Mouse (Mus musculus): Measurements from ENCODE around the gene Fndc11.

Fndc11 gene

GRCm38 (mm10) chr2:181220361-181220760 is 548 bp downstream of the Fndc11 start:
- no peak for DNase-seq (ENCODE audit: low read depth)

GRCm38 (mm10) chr2:181224994-181225393 is 5.2 kb downstream of the Fndc11 start:
- DNase-seq (ENCODE audit: low read depth): no peak

- DNase-seq (ENCODE audit: low read depth): no peak
These were observed 7.3 kb downstream of the Fndc11 start for GRCm38 (mm10) chr2:181227122-181227521.

- DNase-seq (ENCODE audit: low read depth): no peak
These were observed 8.5 kb downstream of the Fndc11 start for GRCm38 (mm10) chr2:181228335-181228734.

- DNase-seq (ENCODE audit: low read depth): no peak
These were observed 11.4 kb downstream of the Fndc11 start for GRCm38 (mm10) chr2:181231171-181231570.

GRCm38 (mm10) chr2:181233443-181233842 is 13.6 kb downstream of the Fndc11 start:
- no peak for DNase-seq (ENCODE audit: low read depth)

- no peak for DNase-seq (ENCODE audit: low read depth)
These were observed 14.9 kb downstream of the Fndc11 start for GRCm38 (mm10) chr2:181234680-181235079.

- no peak for DNase-seq (ENCODE audit: low read depth)
These were observed 16.1 kb downstream of the Fndc11 start for GRCm38 (mm10) chr2:181235681-181236566.

- DNase-seq (ENCODE audit: low read depth): no peak
These were observed 17.6 kb downstream of the Fndc11 start for GRCm38 (mm10) chr2:181237251-181238014.

- no peak for DNase-seq (ENCODE audit: low read depth)
These were observed 18.3 kb downstream of the Fndc11 start for GRCm38 (mm10) chr2:181238091-181238610.

- no peak for DNase-seq (ENCODE audit: low read depth)
These were observed 19.0 kb downstream of the Fndc11 start for GRCm38 (mm10) chr2:181238861-181239260.

GRCm38 (mm10) chr2:181239261-181239660 is 19.4 kb downstream of the Fndc11 start:
- DNase-seq (ENCODE audit: low read depth): no peak

- DNase-seq (ENCODE audit: low read depth): no peak
These were observed 21.1 kb downstream of the Fndc11 start for GRCm38 (mm10) chr2:181240806-181241440.

GRCm38 (mm10) chr2:181241602-181242313 is 21.9 kb downstream of the Fndc11 start, which contains the start of gene Helz2:
Gene Helz2 (minus strand): TSS chr2:181242027.
- DNase-seq (ENCODE audit: low read depth): peak; percentile 87

- no peak for DNase-seq (ENCODE audit: low read depth)
These were observed 22.5 kb downstream of the Fndc11 start for GRCm38 (mm10) chr2:181242314-181242665.

- DNase-seq (ENCODE audit: low read depth): peak; percentile 87
These were observed 24.0 kb downstream of the Fndc11 start for GRCm38 (mm10) chr2:181243706-181244394.

GRCm38 (mm10) chr2:181245031-181245430 is 25.2 kb downstream of the Fndc11 start:
- no peak for DNase-seq (ENCODE audit: low read depth)

GRCm38 (mm10) chr2:181249217-181249616 is 29.4 kb downstream of the Fndc11 start:
- DNase-seq (ENCODE audit: low read depth): no peak

- no peak for DNase-seq (ENCODE audit: low read depth)
These were observed 32.0 kb downstream of the Fndc11 start for GRCm38 (mm10) chr2:181251841-181252240.

- no peak for DNase-seq (ENCODE audit: low read depth)
These were observed 33.4 kb downstream of the Fndc11 start for GRCm38 (mm10) chr2:181253248-181253647.

- no peak for DNase-seq (ENCODE audit: low read depth)
These were observed 47.0 kb downstream of the Fndc11 start for GRCm38 (mm10) chr2:181266839-181267238.

Measured in 416B (cell line).